Mouse (Mus musculus) heart, adult 2 months (tissue): ENCODE data around the gene Gm26992. TPM values are rescaled to one million over a fixed set of nuclear protein-coding genes. Genes with fewer than 3 reads are reported as not detected.

Source experiments
- DNase-seq, 2 experiments: peaks; one replicate each; pipeline ENCODE4 v3.0.0; 2021
- H3K27ac ChIP-seq: fragments of 200-600 bp; 2 replicates; pipeline ENCODE4 v1.8.1; 2022
- H3K27me3 ChIP-seq: fragments of 200-500 bp; 2 replicates; pipeline ENCODE4 v1.6.1; 2012; ENCODE audit warnings: mild to moderate bottlenecking, low read length, inconsistent platforms, mixed read lengths; ENCODE audit not compliant: control insufficient read depth, insufficient read depth
- H3K36me3 ChIP-seq: fragments of 200-500 bp; 2 replicates; pipeline ENCODE4 v1.6.1; 2012; ENCODE audit warnings: low read length, inconsistent platforms; ENCODE audit not compliant: control insufficient read depth, insufficient read depth
- H3K4me1 ChIP-seq: fragments of 200-500 bp; 2 replicates; pipeline ENCODE4 v1.6.1; 2011; ENCODE audit warnings: low read length; ENCODE audit not compliant: control insufficient read depth, insufficient read depth
- H3K4me3 ChIP-seq: fragments of 200-600 bp; 2 replicates; pipeline ENCODE4 v1.8.1; 2022
- H3K79me2 ChIP-seq: fragments of 200-500 bp; replicated peaks from 2 replicates; pipeline ENCODE4 v1.6.1; 2012; ENCODE audit warnings: mild to moderate bottlenecking, inconsistent platforms, low read length, moderate library complexity, mixed read lengths; ENCODE audit not compliant: control insufficient read depth, insufficient read depth
- H3K9ac ChIP-seq: fragments of 200-500 bp; 2 replicates; pipeline ENCODE4 v1.6.1; 2012; ENCODE audit warnings: low read depth, mild to moderate bottlenecking, control low read depth, inconsistent platforms, low read length, mixed read lengths
- CTCF ChIP-seq: fragments of 200-600 bp; IDR thresholded peaks from 2 replicates; pipeline ENCODE4 v1.8.1; 2022; ENCODE audit warnings: antibody characterized with exemption, mild to moderate bottlenecking, moderate library complexity
- EP300 ChIP-seq: fragments of 200-500 bp; IDR thresholded peaks from 2 replicates; pipeline ENCODE4 v1.6.1; 2011; ENCODE audit warnings: low read depth, low read length, control low read depth; ENCODE audit not compliant: insufficient read depth
- POLR2A ChIP-seq: fragments of 200-500 bp; IDR thresholded peaks from 2 replicates; pipeline ENCODE4 v1.6.1; 2011; ENCODE audit warnings: mild to moderate bottlenecking, low read depth, low read length, control low read depth; ENCODE audit not compliant: insufficient read depth
- WGBS: fragments of 180-500 bp; shearing (Covaris S2); methylation state at CpG from one replicate; pipeline ENCODE4 v1.1.7; 2018; 5-methylcytosine and 5-hydroxymethylcytosine counted together
- intact Hi-C: fragments of 180-260 bp; cut with DNase I; formaldehyde crosslinking; loops from one replicate; pipeline ENCODE4 v1.15.1; 2025
- long read RNA-seq: library from polyadenylated mRNA; stranded (forward); transcript quantifications from one replicate; pipeline ENCODE4 v2.0.0, GENCODE M21; 2021
- polyA plus RNA-seq: library from polyadenylated mRNA; depleted of rRNA; stranded (reverse); fragments of >200 nt; gene quantifications from 2 replicates; pipeline ENCODE4 v1.2.3, GENCODE M21; 2012; rRNA removed
- total RNA-seq, 2 experiments: library from RNA; stranded (reverse); gene quantifications; 2 replicates each; pipeline ENCODE4 v1.2.3; 2021

Gm26992 gene
- total RNA-seq, result not detected
- polyA plus RNA-seq, result 0.67 TPM in 1 of 2 replicates, not detected in the other
- long read RNA-seq, result 0 reads

DNA sequence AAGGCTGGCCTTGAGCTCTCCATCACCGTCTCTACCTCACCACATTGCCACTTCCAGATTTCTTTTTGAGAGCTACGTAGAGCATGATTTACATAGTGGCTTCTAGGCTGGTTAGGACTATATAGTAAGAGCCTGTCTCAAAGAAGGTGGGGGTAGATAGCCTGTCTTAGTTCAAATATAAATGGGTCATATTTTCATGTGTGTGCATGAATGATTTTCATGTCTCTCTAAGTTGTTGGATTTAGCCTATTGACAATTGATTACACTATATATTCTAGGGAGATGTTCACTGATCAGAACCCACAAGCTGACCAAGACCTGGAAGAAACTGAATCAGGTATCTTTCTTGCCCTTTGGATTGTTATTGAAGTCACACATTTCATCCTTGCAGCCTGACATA is at the start of gene Gm26992:
Gm26992 (plus strand) TSS at position 301 of the 400 bp plus-strand sequence.
- no peaks in the 10 kb centered on the region for H3K4me1 ChIP-seq
- DNase-seq, result no peak

GRCm38 (mm10) chrX:103374250-103374649 is 47.6 kb upstream of the Gm26992 start:
- no peak overlapping the region for H3K27ac ChIP-seq
- no peaks in the 10 kb centered on the region for H3K36me3 ChIP-seq
- no peaks in the 10 kb centered on the region for H3K27me3 ChIP-seq
- WGBS, result 74% methylated on average over 5 of the region's 5 CpGs
- intact Hi-C loops, result no loop called here
- DNase-seq, result peak in 1 of 2 experiments; percentile 2
- no peak overlapping the region for H3K9ac ChIP-seq
- H3K4me1 ChIP-seq, result no peaks in the 10 kb centered on the region
- H3K79me2 ChIP-seq, result no peaks in the 10 kb centered on the region
- TF ChIP-seq EP300 (no peak), CTCF (peak; percentile 62), POLR2A (no peak)
- no peak overlapping the region for H3K4me3 ChIP-seq

More for the DNA sequence above, at the start of gene Gm26992:
- no peak within 1 kb of the TSS for H3K27ac ChIP-seq
- H3K79me2 ChIP-seq, result no peaks in the 10 kb centered on the region
- no peaks in the 10 kb centered on the region for H3K36me3 ChIP-seq
- intact Hi-C loops, result no loop called here
- no peak for TF ChIP-seq EP300
- no peak for TF ChIP-seq CTCF
- no peak for TF ChIP-seq POLR2A
- H3K9ac ChIP-seq, result no peak within 1 kb of the TSS
- H3K27me3 ChIP-seq, result no peaks in the 10 kb centered on the region
- no peak within 1 kb of the TSS for H3K4me3 ChIP-seq
- WGBS, result 84% methylated on average over 2 of the region's 2 CpGs

DNA sequence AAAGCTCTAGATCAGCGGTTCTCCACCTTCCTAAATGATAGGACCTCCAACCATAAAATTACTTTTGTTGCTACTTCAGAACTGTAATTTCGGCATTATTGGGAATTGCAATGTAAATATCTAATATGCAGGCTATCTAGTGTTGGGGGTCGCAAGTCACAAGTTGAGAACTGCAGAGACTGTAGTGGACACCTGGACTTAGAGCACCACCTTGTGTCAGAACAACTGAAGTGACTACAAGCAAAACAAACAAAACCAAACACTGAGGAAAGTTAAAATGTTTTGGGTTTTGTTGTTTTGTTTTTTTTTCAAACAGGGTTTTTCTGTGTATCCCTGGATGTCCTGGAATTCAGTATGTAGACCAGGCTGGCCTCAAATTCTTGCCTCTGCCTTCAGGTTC is 37.3 kb upstream of the Gm26992 start:
- intact Hi-C loops, result no loop called here
- Histone ChIP-seq H3K27me3 (no peaks in the 10 kb centered on the region), H3K36me3 (no peaks in the 10 kb centered on the region), H3K9ac (no peak overlapping the region), H3K4me1 (no peaks in the 10 kb centered on the region), H3K79me2 (no peaks in the 10 kb centered on the region), H3K27ac (no peak overlapping the region), H3K4me3 (no peak overlapping the region)
- 73% methylated on average over 3 of the region's 3 CpGs for WGBS
- TF ChIP-seq CTCF (peak; percentile 49), POLR2A (no peak)
- DNase-seq, result no peak

DNA sequence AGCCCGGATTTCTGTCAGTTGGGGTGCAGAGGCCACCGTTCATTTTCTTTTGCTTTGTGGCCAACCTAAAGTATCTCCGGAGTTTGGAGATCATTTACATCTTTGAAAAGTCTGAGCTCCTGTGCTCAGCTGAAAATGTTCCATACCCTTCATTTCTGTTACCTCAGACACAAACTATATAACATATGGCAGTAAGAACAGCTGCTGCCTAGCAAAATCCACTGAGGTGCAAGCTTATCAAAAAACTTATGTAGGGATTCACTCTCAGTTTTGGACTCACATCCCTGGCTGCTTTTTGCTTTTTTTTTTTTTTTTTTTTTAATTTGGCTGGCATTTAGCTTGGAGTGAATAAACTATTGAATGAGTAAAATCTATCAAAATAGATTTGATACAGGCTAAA is 33.7 kb upstream of the Gm26992 start:
- Histone ChIP-seq H3K27ac (no peak overlapping the region), H3K9ac (no peak overlapping the region), H3K36me3 (no peaks in the 10 kb centered on the region), H3K27me3 (no peaks in the 10 kb centered on the region), H3K79me2 (no peaks in the 10 kb centered on the region), H3K4me1 (no peaks in the 10 kb centered on the region), H3K4me3 (no peak overlapping the region)
- intact Hi-C loops, result no loop called here
- DNase-seq, result no peak
- 92% methylated on average over 3 of the region's 3 CpGs for WGBS
- TF ChIP-seq CTCF (no peak), EP300 (no peak), POLR2A (no peak)

GRCm38 (mm10) chrX:103393841-103394240 is 28.0 kb upstream of the Gm26992 start:
- no peaks in the 10 kb centered on the region for H3K79me2 ChIP-seq
- no peak for DNase-seq
- H3K27me3 ChIP-seq, result no peaks in the 10 kb centered on the region
- intact Hi-C loops, result no loop called here
- H3K4me3 ChIP-seq, result no peak overlapping the region
- TF ChIP-seq EP300, result no peak
- TF ChIP-seq CTCF, result no peak
- no peak for TF ChIP-seq POLR2A
- H3K9ac ChIP-seq, result no peak overlapping the region
- H3K36me3 ChIP-seq, result no peaks in the 10 kb centered on the region
- no peak overlapping the region for H3K27ac ChIP-seq
- no peaks in the 10 kb centered on the region for H3K4me1 ChIP-seq
- 76% methylated on average over 1 of the region's 1 CpGs for WGBS

DNA sequence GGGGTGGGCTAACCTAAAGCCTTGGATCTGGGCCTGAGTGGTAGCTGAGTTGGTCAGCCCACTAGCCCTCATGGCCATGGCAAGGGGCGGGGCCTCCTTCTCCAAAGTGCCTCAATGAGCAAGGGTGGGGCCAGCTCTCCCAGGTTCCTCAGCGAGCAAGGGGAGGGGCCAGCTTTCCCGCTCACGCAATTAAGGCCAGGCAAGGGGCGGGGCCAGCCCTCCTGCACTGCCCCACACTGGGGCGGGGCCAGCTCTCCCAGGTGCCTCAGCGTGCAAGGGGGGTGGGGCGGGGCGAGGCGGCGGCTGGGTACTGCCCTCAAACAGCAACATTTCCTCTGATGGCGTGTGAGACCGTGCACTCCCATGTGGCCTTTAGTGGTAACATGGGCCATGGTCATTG is 16.8 kb upstream of the Gm26992 start:
- Histone ChIP-seq H3K79me2 (no peaks in the 10 kb centered on the region), H3K4me1 (no peaks in the 10 kb centered on the region), H3K9ac (no peak overlapping the region), H3K27ac (no peak overlapping the region), H3K27me3 (no peaks in the 10 kb centered on the region), H3K36me3 (no peaks in the 10 kb centered on the region), H3K4me3 (no peak overlapping the region)
- no peak for DNase-seq
- 64% methylated on average over 13 of the region's 13 CpGs for WGBS
- intact Hi-C loops, result no loop called here
- no peak for TF ChIP-seq CTCF
